Mouse (Mus musculus) cortical plate, adult 2 months (tissue): Measurements from ENCODE around the gene Mylk2.

Experiments
- CTCF ChIP-seq: fragments of 200-500 bp; IDR thresholded peaks from 2 replicates; pipeline ENCODE4 v1.5.1; 2011; ENCODE audit warnings: mild to moderate bottlenecking, control low read depth, low read length; ENCODE audit not compliant: insufficient read depth; ENCODE audit errors: extremely low read depth
- POLR2A ChIP-seq: fragments of 200-500 bp; IDR thresholded peaks from 2 replicates; pipeline ENCODE4 v1.6.1; 2011; ENCODE audit warnings: mild to moderate bottlenecking, low read length, control low read depth; ENCODE audit not compliant: insufficient read depth; ENCODE audit errors: extremely low read depth

- TF ChIP-seq POLR2A (no peak), CTCF (no peak)
Observed at GRCm38 (mm10) chr2:152965555-152965954, 54.4 kb downstream of the Mylk2 start.
